Mouse (Mus musculus): Measurements from ENCODE around the gene Ston1. TPM values are rescaled to one million over a fixed set of nuclear protein-coding genes. Genes with fewer than 3 reads are reported as not detected.

The Ston1 gene
- polyA plus RNA-seq, 2 experiments from 2014 or later, result 2.1 to 2.9 TPM

GRCm38 (mm10) chr17:88627150-88627549, 29.7 kb downstream of the Ston1 start:
- no peak for ATAC-seq

- no peak for ATAC-seq
These were observed 31.3 kb downstream of the Ston1 start for GRCm38 (mm10) chr17:88628676-88629380.

- no peak for ATAC-seq
These were observed 31.9 kb downstream of the Ston1 start for GRCm38 (mm10) chr17:88629381-88629759.

- no peak for ATAC-seq
These were observed 32.6 kb downstream of the Ston1 start for GRCm38 (mm10) chr17:88629931-88630553.

- no peak for ATAC-seq
These were observed 33.1 kb downstream of the Ston1 start for GRCm38 (mm10) chr17:88630554-88630948.

- no peak for ATAC-seq
These were observed 35.1 kb downstream of the Ston1 start for GRCm38 (mm10) chr17:88632631-88633030.

GRCm38 (mm10) chr17:88636076-88636475, 38.6 kb downstream of the Ston1 start:
- ATAC-seq, result no peak

GRCm38 (mm10) chr17:88636587-88636986, 39.1 kb downstream of the Ston1 start:
- no peak for ATAC-seq

GRCm38 (mm10) chr17:88641012-88641411, 43.5 kb downstream of the Ston1 start:
- peak; percentile 79 for ATAC-seq

GRCm38 (mm10) chr17:88641836-88642235, 44.4 kb downstream of the Ston1 start:
- no peak for ATAC-seq

- no peak for ATAC-seq
These were observed 47.4 kb downstream of the Ston1 start for GRCm38 (mm10) chr17:88644876-88645275.

- ATAC-seq, result no peak
These were observed 47.8 kb downstream of the Ston1 start for GRCm38 (mm10) chr17:88645299-88645698.

- ATAC-seq, result no peak
These were observed 49.7 kb downstream of the Ston1 start for GRCm38 (mm10) chr17:88647149-88647548.

- ATAC-seq, result peak; percentile 63
These were observed 54.5 kb downstream of the Ston1 start for GRCm38 (mm10) chr17:88652010-88652409.

GRCm38 (mm10) chr17:88652702-88653374, 55.4 kb downstream of the Ston1 start:
- peak; percentile 87 for ATAC-seq

GRCm38 (mm10) chr17:88653375-88653769, 55.9 kb downstream of the Ston1 start:
- no peak for ATAC-seq

- ATAC-seq, result no peak
These were observed 61.0 kb downstream of the Ston1 start for GRCm38 (mm10) chr17:88658510-88658909.

- no peak for ATAC-seq
These were observed 68.6 kb downstream of the Ston1 start for GRCm38 (mm10) chr17:88666076-88666475.

- ATAC-seq, result peak; percentile 78
These were observed 71.0 kb downstream of the Ston1 start, which contains the start of gene Gtf2a1l for GRCm38 (mm10) chr17:88668452-88668851. TSS of gene Gtf2a1l (plus strand) at chr17:88668660.

GRCm38 (mm10) chr17:88669921-88670320, 72.4 kb downstream of the Ston1 start:
- no peak for ATAC-seq

- ATAC-seq, result no peak
These were observed 73.3 kb downstream of the Ston1 start for GRCm38 (mm10) chr17:88670800-88671199.

- ATAC-seq, result no peak
These were observed 78.1 kb downstream of the Ston1 start for GRCm38 (mm10) chr17:88675310-88676309.

Data from CD4-positive, CD25-positive, alpha-beta regulatory T cell, adult 4 months (primary cell).